Comparison of ENCODE assay signal across 9 mouse cellular contexts in genomic region chr8:106704199-106704900, GRCm38 (mm10). TPM values are rescaled to one million over a fixed set of nuclear protein-coding genes. Genes with fewer than 3 reads are reported as not detected.
DNase-seq lines count a peak whose midpoint lies in the region; ATAC-seq and TF ChIP-seq lines count a peak whose summit lies in the region.
"Had no signal": no experiment of that assay in that cellular context is flagged by ENCODE, and none has a peak within 500 bp of the region (broad histone marks: within the 10 kb centered on the region; RNA-seq: fewer than 3 reads in every experiment).

No protein-coding gene starts in this region.

- no peaks in the 10 kb centered on the region for H3K9me3 ChIP-seq in kidney, embryonic 16.5 days (ENCODE audit: low read length)
- H3K9me3 ChIP-seq in embryonic facial prominence, embryonic 14.5 days (ENCODE audit: control insufficient read depth, low read length): no peaks in the 10 kb centered on the region
- no peaks in the 10 kb centered on the region for H3K9me3 ChIP-seq in hindbrain, embryonic 13.5 days
- H3K9me3 ChIP-seq in liver, postnatal 0 days (ENCODE audit: low read length): no peaks in the 10 kb centered on the region

- H3K4me1 ChIP-seq in kidney, embryonic 16.5 days (ENCODE audit: insufficient read depth, low read length): peaks cover 6% of the 10 kb centered on the region
- H3K4me1 ChIP-seq in embryonic facial prominence, embryonic 14.5 days (ENCODE audit: control insufficient read depth, insufficient read depth, low read length): peaks cover 10% of the 10 kb centered on the region; the same call in 1 of the 2 replicates
- H3K4me1 ChIP-seq in hindbrain, embryonic 13.5 days (replicated peaks): no peaks in the 10 kb centered on the region
- no peaks in the 10 kb centered on the region for H3K4me1 ChIP-seq in liver, postnatal 0 days (ENCODE audit: insufficient read depth)

- no peak for DNase-seq in kidney, adult 8-10 months
- DNase-seq in embryonic facial prominence, embryonic 14.5 days (ENCODE audit: low spot score): no peak
- DNase-seq in liver, postnatal 0 days: no peak
- DNase-seq in spleen, postnatal 36 days (ENCODE audit: low spot score in 2 of 2): no peak
- DNase-seq: thymus, postnatal 14 days had no signal

- 0 out of 2 replicates have a peak, but pooled peaks have one; percentile 23 for ATAC-seq in kidney, embryonic 16.5 days (ENCODE audit: low FRiP score, low TSS enrichment)
- ATAC-seq in embryonic facial prominence, embryonic 14.5 days (ENCODE audit: low read depth): peak; percentile 24
- no peak for ATAC-seq in hindbrain, embryonic 13.5 days (ENCODE audit: low FRiP score)
- peak; percentile 17; the same call in 1 of the 2 replicates for ATAC-seq in liver, postnatal 0 days
- ATAC-seq in monocyte, adult 5-6 weeks (replicated peaks; ENCODE audit: insufficient number of reproducible peaks, low FRiP score, low TSS enrichment, poor library complexity, severe bottlenecking): no peak

- 75% methylated on average over 9 of the region's 9 CpGs for WGBS in kidney, embryonic 16.5 days
- WGBS in embryonic facial prominence, embryonic 14.5 days: 66% methylated on average over 9 of the region's 9 CpGs
- 85% methylated on average over 9 of the region's 9 CpGs for WGBS in hindbrain, embryonic 13.5 days
- 77% methylated on average over 9 of the region's 9 CpGs for WGBS in liver, postnatal 0 days (ENCODE audit: insufficient replicate concordance)

- 0 out of 2 replicates have a peak overlapping the region, but pooled peaks have one; percentile 25 for H3K9ac ChIP-seq in kidney, embryonic 16.5 days (replicated peaks; ENCODE audit: low read length)
- H3K9ac ChIP-seq in embryonic facial prominence, embryonic 14.5 days (ENCODE audit: low read depth, low read length): no peak overlapping the region
- H3K9ac ChIP-seq in hindbrain, embryonic 13.5 days: no peak overlapping the region
- no peak overlapping the region for H3K9ac ChIP-seq in liver, postnatal 0 days (replicated peaks)
- H3K9ac ChIP-seq: liver, embryonic 14.5 days had no signal

- H3K27ac ChIP-seq in kidney, embryonic 16.5 days (ENCODE audit: low read length): peak overlapping the region; percentile 92
- peak overlapping the region; percentile 66 for H3K27ac ChIP-seq in embryonic facial prominence, embryonic 14.5 days (replicated peaks; ENCODE audit: low read depth, low read length)
- peak overlapping the region; percentile 69 for H3K27ac ChIP-seq in hindbrain, embryonic 13.5 days
- H3K27ac ChIP-seq in liver, postnatal 0 days (ENCODE audit: low read depth): peak overlapping the region; percentile 58
- H3K27ac ChIP-seq: liver, embryonic 14.5 days had no signal

- TF ChIP-seq EP300 in liver, postnatal 0 days (IDR thresholded peaks at IDR 0.05; ENCODE audit: low read depth): no peak

- H3K4me2 ChIP-seq in kidney, embryonic 16.5 days (replicated peaks; ENCODE audit: low read depth, low read length): 0 out of 2 replicates have a peak overlapping the region, but pooled peaks have one; percentile 11
- no peak overlapping the region for H3K4me2 ChIP-seq in embryonic facial prominence, embryonic 14.5 days (ENCODE audit: low read depth, low read length)
- H3K4me2 ChIP-seq in hindbrain, embryonic 13.5 days: no peak overlapping the region
- no peak overlapping the region for H3K4me2 ChIP-seq in liver, postnatal 0 days (ENCODE audit: low read depth, low read length)

- no peaks in the 10 kb centered on the region for H3K27me3 ChIP-seq in kidney, embryonic 16.5 days (ENCODE audit: insufficient read depth, low read length)
- H3K27me3 ChIP-seq in embryonic facial prominence, embryonic 14.5 days (replicated peaks; ENCODE audit: control insufficient read depth, insufficient read depth, low read length): no peaks in the 10 kb centered on the region
- no peaks in the 10 kb centered on the region for H3K27me3 ChIP-seq in hindbrain, embryonic 13.5 days
- no peaks in the 10 kb centered on the region for H3K27me3 ChIP-seq in liver, postnatal 0 days (ENCODE audit: insufficient read depth, low read length)

- no peak overlapping the region for H3K4me3 ChIP-seq in kidney, embryonic 16.5 days (ENCODE audit: low read length)
- H3K4me3 ChIP-seq in embryonic facial prominence, embryonic 14.5 days (ENCODE audit: low read depth, low read length): no peak overlapping the region
- no peak overlapping the region for H3K4me3 ChIP-seq in hindbrain, embryonic 13.5 days
- H3K4me3 ChIP-seq in liver, postnatal 0 days (ENCODE audit: low read depth, low read length): no peak overlapping the region

- peaks cover 7% of the 10 kb centered on the region for H3K36me3 ChIP-seq in kidney, embryonic 16.5 days (ENCODE audit: insufficient read depth, low read length)
- H3K36me3 ChIP-seq in embryonic facial prominence, embryonic 14.5 days (ENCODE audit: control insufficient read depth, insufficient read depth, low read length): peaks cover 19% of the 10 kb centered on the region
- H3K36me3 ChIP-seq in hindbrain, embryonic 13.5 days: peaks cover 10% of the 10 kb centered on the region
- peaks cover under 1% of the 10 kb centered on the region; the same call in 1 of the 2 replicates for H3K36me3 ChIP-seq in liver, postnatal 0 days (replicated peaks; ENCODE audit: insufficient read depth, low read length)

- TF ChIP-seq CTCF in liver, postnatal 0 days (IDR thresholded peaks at IDR 0.05; ENCODE audit: low read depth): no peak

RNA-seq across cellular contexts. Expression of gene Tango6, which starts 21.5 kb away (rescaled TPM):
- polyA plus RNA-seq in kidney, embryonic 16.5 days (2015; fragmentation: Nextera tagmentation; extraction: Ambion mirVana): 13.3 and 14.7 TPM in 2 replicates
- polyA plus RNA-seq in embryonic facial prominence, embryonic 14.5 days (2014; fragmentation: Nextera tagmentation; extraction: Ambion mirVana): 6.1 and 7.2 TPM in 2 replicates
- polyA plus RNA-seq in hindbrain, embryonic 13.5 days (2015; fragmentation: Nextera tagmentation; extraction: Ambion mirVana): 6.6 and 7.2 TPM in 2 replicates
- polyA plus RNA-seq in liver, postnatal 0 days (2015; fragmentation: Nextera tagmentation; extraction: Ambion mirVana): 1.5 and 1.8 TPM in 2 replicates
- 1.9 to 7.2 TPM (median 1.9 TPM) in 3 replicates for total RNA-seq in monocyte, adult 5-6 weeks (2017)

Comparison
In these comparisons a context has a peak if more than half of its experiments do, and no peak if none do; other contexts are left out.
1. ATAC-seq: peak in kidney, embryonic 16.5 days (single experiment), embryonic facial prominence, embryonic 14.5 days (single experiment) and liver, postnatal 0 days (single experiment); none in hindbrain, embryonic 13.5 days (single experiment) and monocyte, adult 5-6 weeks (single experiment).
2. Peak in every context shown above with its lines, with median percentiles within 50 percentile points of each other: H3K27ac ChIP-seq.